Mouse (Mus musculus): ENCODE results near the gene Galnt9.

Galnt9 gene

DNA sequence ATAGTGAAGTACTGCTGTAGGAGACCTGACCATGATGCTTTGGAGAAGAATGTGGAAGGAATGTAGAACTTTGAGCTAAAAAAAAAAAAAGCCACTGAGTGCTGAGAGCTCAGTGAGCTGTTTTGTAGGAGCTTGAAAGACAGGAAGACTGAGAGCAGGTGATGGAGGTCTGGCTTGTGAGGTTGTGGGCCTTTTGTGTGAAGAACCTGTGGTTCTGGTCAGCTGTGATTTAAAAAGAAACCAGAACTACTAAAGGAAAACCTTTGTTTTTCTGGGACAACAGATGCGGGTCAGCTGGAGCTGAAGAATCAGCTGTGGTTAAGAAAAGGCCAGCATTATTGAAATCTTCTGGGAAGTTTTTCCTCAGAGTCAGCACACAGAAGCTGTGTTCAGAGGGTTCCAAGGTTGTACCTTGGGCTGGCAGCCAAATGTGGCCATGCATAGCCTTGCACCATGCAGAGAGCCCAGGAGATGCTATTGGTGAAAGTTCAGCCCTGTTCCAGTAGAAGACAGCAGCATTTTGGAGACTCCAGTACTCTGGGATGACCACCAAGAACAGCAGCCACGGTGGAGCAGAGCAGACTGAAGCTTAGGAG lies 85.5 kb downstream of the Galnt9 start:
- no peak for DNase-seq (ENCODE audit: low spot score in 2 of 2)

DNA sequence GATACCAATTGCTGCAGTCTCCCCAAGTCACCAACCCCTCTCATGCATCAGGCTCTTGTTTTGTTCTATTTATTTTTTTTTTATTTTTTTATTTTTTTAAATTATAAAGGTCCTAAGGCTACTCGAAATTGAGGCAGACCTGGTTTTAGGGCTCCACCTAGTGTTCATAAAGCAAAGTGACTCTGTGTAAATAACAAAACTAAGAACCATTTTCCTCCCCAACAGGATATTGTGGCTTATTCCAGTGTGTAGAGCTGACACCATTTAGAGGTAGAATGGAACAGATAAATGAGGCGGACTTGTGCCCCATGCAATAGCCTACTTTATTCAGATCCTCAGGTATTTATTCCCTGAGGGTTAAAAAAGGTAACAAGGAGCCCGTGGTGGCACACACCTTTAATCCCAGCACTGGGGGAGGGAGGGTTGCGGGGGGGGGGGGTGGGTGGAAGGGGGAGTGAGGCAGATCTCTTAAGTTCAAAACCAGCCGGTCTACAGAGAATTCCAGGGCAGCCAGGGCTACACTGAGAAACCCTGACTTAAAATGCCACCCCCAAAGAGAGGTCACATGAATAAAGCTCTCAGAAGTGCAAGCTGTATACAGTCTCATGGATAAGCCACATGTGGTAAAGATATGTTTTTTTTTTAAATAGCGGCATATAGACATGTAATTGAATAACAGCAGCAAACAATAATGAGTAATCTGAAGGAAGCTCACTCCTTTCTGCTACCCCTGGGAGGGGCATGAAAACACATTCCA lies 92.0 kb downstream of the Galnt9 start:
- no peak for DNase-seq (ENCODE audit: low spot score in 2 of 2)

DNA sequence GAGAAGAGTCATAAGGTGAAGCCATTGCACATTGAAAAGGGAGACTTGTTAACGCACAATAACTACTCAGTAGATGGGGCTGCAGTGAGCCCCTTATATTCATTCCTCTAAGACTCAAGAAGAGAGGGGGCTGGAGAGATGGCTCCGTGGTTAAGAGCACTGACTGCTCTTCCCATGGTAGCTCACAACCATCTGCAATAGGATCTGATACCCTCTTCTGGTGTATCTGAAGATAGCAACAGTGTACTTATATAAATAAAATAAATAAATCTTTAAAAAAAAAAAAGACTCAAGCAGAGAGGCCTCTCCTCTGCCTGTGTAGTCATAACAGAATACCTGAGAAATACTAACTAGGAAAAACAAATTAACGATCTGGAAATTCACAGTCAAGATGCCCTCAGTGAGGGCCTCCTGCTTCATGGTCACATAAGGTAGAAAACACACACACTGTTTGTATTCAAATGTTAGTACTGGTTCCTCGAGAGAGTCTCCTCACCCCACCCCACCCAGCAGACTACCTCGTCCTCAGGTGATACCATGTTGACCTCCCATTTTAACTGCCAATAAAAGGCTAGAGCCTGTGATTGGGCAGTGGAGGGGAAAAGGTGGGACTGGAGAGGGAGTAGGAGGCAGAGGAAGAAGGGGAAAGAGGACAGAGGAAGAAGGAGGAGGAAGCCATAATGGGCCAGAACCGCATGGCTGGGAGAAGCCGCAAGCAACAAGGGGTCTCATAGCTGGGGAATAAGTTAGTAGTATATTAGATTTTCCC lies 94.3 kb downstream of the Galnt9 start:
- DNase-seq (ENCODE audit: low spot score in 2 of 2): no peak

DNA sequence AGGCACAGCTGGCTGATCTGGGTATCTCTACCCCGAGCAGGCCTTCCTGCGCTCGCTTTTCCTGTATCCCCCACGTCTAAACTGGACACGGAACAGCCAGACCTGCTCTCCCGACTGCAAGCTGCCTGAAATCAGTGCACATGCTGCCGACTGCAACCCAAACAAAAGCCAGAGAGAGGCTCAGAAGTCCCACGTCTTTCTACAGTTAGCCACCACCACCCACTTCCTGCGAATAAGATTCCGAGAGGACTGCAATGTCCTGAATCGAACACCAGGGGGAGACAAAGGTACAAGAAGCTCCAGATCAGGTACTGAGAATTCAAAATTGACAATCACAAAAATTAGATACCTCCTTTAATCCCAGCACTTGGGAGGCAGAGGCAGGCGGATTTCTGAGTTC lies 95.3 kb downstream of the Galnt9 start:
- peak; percentile 68 to 72 for DNase-seq (ENCODE audit: low spot score in 2 of 2)

DNA sequence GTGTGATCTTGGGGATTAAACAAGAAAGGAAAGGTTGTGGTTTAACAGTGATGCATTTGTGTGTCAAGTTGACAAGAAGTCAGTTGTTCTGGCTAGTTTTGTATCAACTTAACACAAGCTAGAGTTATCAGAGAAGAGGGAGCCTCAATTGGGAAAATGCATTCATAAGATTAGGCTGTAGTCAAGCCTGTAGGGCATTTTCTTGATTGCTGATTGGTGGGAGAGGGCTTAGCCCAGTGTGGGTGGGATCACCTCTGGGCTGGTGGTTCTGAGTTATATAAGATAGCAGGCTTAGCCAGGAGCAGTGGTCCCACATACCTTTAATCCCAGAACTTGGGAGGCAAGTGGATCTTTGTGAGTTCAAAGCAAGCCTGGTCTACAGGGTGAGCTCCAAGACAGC lies 102.2 kb downstream of the Galnt9 start:
- peak in 1 of 2 experiments; percentile 22 for DNase-seq (ENCODE audit: low spot score in 2 of 2)

DNA sequence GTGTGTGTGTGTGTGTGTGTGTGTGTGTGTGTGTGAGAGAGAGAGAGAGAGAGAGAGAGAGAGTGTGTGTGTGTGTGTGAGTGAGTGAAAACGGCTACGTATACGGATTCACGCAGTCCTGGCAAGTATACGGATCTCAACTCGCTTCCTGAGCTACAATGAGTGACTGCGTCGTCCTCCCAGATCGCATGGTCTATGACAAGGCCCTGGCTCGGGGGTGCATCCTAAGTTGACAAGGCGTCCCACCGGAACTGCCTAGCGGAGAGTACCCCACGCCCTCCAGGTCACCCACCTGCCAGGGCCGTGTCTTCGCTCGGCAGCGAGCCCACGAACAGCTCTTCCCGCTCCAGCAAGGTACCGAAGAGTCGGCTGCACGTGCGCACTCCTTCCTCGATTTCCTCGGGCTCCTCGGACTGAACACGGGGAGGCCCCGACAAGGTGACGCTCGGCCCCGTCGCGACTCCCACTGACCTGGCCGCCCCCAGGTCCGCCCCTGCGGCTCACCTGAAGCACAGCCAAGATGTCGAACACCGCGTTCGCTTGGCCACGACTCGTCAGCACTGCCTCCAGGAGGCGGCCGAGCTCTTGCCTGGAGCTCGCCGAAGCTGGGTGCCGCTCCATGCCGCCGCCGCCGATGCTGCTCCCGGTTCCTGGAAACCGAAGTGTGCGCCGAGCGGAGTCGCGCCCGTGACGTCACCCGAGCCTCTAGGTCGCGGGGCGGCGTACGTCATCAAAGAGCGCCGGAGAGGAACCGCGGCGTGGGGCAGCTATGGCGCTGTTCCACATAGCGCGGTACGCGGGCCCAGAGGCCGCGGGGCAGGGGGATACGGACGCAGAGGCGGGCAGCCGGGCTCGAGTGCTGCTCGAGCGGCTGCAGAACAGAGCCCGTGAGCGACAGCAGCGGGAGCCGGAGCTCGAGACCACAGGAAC lies 108.8 kb downstream of the Galnt9 start, which contains the start of the genes Noc4l and Ddx51:
Noc4l (minus strand) TSS at position 699 of the 930 bp plus-strand sequence.
Ddx51 (plus strand) TSS at position 733 of the 930 bp plus-strand sequence.
- DNase-seq (ENCODE audit: low spot score in 2 of 2): peak; percentile 91 to 92

DNA sequence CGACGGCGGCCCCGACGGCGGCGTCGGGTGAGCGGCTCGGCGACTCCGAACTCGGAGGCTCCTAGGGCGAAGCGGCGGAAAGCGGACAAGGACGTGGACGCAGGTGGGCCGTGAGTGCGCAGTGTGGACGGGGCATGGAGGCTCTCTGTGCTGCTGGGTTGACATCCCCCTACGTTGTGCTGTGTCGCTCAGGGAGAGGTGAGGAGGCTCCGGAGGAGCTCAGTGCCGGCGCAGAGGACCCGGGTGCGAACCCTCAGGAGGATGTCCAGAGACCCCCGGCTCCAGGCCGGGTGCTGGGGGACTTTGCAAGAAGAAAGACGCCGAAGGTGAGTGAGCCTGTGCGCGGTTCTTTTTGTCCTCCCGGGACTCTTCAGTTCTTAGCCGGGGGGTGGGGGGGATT lies 109.5 kb downstream of the Galnt9 start:
- peak in 1 of 2 experiments; percentile 19 for DNase-seq (ENCODE audit: low spot score in 2 of 2)

DNA sequence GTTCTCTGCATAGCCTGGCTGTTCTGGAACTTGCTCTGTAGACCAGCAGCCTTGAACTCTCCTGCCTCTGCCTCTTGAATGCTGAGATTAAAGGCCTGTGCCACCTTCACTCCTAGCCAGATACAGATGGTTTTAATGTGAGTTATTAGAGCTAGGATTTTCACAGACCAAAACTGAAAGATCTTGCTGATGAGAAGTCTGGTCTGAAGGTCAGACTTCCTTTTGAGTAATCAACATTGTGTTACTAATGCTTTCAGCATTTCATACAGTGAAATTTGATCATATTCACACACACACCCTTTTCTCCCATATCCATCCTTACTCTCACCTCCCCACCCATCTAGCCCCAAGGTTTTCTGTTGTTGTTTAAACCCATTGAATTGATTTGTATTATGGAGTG lies 115.5 kb downstream of the Galnt9 start:
- DNase-seq (ENCODE audit: low spot score in 2 of 2): no peak

DNA sequence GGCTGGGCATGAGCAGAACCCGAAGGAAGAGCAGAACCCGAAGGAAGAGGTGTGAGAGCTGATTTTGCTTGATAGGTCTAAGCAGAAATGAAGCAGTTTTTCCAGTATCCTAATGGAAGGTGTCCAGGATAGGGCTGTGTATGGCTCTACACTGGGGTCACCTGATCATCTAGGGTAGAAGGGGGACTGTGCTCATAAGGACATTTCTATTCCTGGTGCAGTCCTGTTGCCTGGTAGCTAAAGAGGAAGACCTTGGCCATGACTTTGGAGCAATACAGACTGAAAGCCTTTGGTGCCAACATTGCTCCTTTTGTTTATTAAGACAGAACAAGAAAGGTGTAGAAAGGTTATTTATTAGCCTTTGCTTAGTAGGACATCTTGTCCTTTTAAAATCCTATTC lies 119.9 kb downstream of the Galnt9 start:
- DNase-seq (ENCODE audit: low spot score in 2 of 2): no peak

DNA sequence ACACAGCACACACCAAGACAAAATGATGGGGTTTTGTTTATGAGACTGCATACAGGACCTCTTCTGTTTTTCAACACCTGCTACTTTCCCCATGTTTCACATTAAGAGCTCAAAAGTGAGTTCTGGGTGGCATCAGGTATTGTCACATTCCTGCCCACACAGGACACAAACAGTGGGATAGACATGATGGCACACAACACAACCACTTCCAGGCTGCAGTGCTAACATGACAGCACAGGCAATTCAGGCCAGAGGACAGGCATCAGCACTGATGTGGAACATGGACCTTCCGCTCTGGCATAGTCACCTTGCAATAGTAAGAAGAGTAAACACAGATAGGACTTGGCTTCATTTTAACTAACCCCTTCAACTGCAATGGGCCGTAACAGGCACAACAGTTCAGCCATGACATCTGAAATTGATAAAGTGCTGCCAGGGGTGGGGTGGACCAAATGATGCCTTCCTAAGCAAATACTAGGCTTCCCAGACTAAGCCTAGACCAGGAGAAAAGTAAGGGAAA lies 120.7 kb downstream of the Galnt9 start:
- DNase-seq (ENCODE audit: low spot score in 2 of 2): no peak

DNA sequence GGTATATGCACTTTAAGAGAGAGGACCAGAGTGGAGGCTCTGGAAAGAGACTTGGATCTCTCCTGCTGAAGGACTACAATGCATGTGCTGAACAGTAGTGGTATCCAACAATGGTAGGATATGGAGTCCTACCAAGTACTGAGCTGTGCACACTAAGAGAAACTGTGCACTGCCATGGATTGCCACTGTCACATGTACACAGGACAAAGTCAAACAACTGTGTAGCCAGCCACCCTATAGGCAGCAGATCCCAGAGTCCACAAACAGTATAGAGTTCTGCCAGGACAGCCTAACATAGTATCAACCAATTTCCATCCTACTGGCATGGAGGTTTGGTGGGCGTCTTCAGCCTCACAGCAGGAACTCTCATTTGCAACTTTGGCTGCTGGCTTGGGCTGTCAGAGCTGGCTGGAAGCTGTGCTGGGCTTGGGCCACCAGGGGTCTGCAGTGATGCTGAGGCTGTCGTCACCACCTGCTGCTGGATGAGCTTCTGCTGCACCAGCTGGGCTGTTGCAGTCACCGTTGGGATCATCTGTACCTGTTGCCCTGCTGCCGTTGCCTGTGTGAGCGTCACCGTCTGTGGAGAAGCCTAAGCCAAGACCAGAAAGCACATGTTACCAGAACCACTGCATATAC lies 121.4 kb downstream of the Galnt9 start:
- DNase-seq (ENCODE audit: low spot score in 2 of 2): no peak

All from spleen, postnatal 36 days (tissue).